Mouse (Mus musculus) E14TG2a.4 (cell line): ENCODE measurements around the gene Acaa1b.
A peak's percentile ranks its signal among the peaks of the same experiment; 100 is the strongest.

Experiments used
- CTCF ChIP-seq: conservative IDR thresholded peaks from 2 replicates; pipeline ENCODE4 v1.5.1; 2014; ENCODE audit warnings: low read length
- NANOG ChIP-seq: IDR thresholded peaks from 2 replicates; pipeline ENCODE4 v1.6.1; 2014; ENCODE audit warnings: borderline replicate concordance, low read length, mixed read lengths

DNA sequence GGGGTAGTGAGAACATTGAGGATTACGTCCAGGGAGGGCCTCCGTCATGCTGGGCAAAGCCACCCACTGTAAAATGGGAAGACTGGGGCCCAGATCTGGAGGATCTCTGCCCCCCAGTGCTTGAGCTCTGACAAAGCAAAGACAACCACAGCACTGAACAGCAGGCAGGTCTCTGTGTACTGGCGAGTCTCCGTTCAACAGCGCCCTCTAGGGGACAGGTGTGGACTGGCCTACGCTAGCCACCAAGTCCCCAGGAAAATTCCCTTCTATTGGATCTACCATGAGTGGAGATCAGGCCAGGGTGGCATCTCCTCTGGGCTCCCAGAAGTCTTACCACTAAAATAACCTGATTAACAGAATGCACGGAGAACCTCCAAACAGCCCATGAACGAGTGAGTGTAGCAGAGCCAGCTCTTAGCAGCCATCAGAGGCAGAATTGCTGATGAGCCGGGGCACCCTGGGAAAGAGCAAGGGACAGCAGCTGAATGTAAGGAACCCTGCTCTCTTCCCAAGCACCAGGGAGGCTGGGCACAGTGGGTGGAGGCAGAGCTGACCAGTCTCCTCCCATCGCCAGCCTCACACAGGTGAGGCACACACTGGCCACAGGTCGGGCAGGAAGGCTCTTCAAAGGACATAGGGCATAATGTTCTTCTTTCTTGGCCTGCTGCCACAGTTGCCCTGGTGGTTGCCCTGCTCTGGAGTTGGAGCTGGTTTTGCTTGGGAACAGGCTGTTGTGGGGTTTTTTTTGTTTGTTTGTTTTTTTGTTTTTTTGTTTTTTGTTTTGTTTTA, 35.5 kb upstream of the Acaa1b start:
- peak; percentile 84 for TF ChIP-seq CTCF
- TF ChIP-seq NANOG, result no peak
